Mouse (Mus musculus): ENCODE measurements around the gene Hecw2.

DNA sequence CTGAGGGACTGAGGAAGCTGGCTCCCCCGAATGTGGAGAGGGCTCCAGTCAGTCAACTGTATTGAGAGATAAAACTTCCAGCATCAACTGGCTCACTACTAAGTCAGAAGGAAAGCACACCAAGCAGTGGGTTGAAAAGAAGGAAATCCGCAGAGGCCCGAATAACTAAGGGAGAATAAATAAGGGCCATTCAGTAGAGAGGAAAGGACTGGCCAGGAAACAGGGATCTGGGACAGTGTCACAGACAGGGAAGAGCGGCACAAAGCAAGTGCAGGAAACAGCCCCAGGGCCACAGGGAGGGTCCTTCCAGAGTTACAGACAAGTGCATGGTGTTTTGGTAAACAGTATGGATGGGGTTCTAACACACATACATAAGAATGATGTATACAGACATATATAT is 179.2 kb downstream of the Hecw2 start:
- TF ChIP-seq POLR2A (IDR thresholded peaks at IDR 0.05; ENCODE audit: low read depth, low read length) (no peak), CTCF (conservative IDR thresholded peaks at IDR 0.05; ENCODE audit: insufficient read depth, insufficient read length, low read depth, low read length) (no peak)

Measured in kidney, adult 2 months (tissue).